10 mouse cellular contexts compared by ENCODE assay signal in the genomic region with DNA sequence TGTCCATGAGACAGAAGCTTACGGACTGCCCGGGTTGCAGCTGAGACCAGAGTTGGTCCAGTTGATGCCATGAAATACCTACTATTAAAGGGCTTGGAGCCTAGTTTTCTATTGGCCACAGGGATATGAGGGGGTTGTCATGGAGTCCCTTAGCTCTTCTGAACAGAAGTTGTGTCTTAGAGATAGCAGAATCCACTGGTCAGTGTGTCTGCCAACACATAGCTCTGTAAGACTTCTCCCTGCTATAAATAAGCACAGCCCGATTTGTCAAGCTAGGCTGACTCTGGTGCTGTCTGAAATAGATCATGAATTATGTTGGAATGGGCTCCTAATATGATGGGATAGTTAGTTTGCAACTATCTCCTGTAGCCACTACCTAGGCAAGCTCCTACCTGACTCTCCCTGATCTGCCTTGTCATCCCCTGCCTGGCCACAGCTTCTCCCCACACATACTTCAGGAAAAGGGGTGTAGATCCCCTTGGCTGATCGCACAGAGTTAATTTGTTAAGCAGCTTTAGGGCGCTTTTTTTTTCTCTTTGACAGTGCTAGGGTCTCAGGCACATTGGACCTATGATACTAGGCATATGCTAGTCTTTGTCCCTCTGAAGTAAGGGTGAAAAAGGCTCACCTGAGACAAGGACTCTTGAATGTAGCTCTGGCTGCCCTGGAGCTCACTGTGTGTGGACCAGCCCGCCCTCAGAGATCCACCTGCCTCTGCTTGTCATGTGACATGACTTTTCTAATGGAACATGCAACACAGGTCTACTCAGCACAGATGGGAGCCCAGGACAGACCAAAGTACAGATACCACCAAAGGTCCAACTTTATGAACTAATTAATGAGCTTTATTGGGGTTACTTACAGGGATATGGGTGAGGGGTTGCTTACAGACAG. TPM values are rescaled to one million over a fixed set of nuclear protein-coding genes. Genes with fewer than 3 reads are reported as not detected.
A peak's percentile ranks its signal among the peaks of the same experiment; 100 is the strongest.
DNase-seq lines count a peak whose midpoint lies in the region; ATAC-seq and TF ChIP-seq lines count a peak whose summit lies in the region.
"Had no signal": no experiment of that assay in that cellular context is flagged by ENCODE, and none has a peak within 500 bp of the region (broad histone marks: within the 10 kb centered on the region; RNA-seq: fewer than 3 reads in every experiment).

No protein-coding gene starts in this region.

- peaks cover 21% of the 10 kb centered on the region for H3K4me1 ChIP-seq in forebrain, postnatal 0 days (ENCODE audit: insufficient read depth)
- H3K4me1 ChIP-seq in neural tube, embryonic 13.5 days (replicated peaks) = peaks cover 26% of the 10 kb centered on the region

- no peak for TF ChIP-seq CTCF in forebrain, postnatal 0 days (IDR thresholded peaks at IDR 0.05; ENCODE audit: low read depth)

- no peak for ATAC-seq in forebrain, postnatal 0 days
- ATAC-seq in neural tube, embryonic 13.5 days (ENCODE audit: low read depth) = no peak

- peak; percentile 50 for DNase-seq in kidney, adult 9 months
- DNase-seq in kidney, postnatal 10 days = no peak
- no peak for DNase-seq in forebrain, postnatal 0 days
- DNase-seq in kidney, postnatal 25 days = peak; percentile 24 to 62
- no peak for DNase-seq in cerebellum, adult 9-10 months
- DNase-seq in frontal cortex, postnatal 36 days (ENCODE audit: low spot score in 2 of 2) = no peak
- no peak for DNase-seq in urinary bladder, adult 2 months (ENCODE audit: low spot score)
- DNase-seq: thymus, adult 18-20 months had no signal

- peaks cover 27% of the 10 kb centered on the region for H3K36me3 ChIP-seq in forebrain, postnatal 0 days (ENCODE audit: insufficient read depth)
- peaks cover 38% of the 10 kb centered on the region for H3K36me3 ChIP-seq in neural tube, embryonic 13.5 days

- 0 out of 2 replicates have a peak overlapping the region, but pooled peaks have one; percentile 54 for H3K4me3 ChIP-seq in forebrain, postnatal 0 days (ENCODE audit: low read depth, low read length)
- peak overlapping the region; percentile 60 for H3K4me3 ChIP-seq in neural tube, embryonic 13.5 days

- no peaks in the 10 kb centered on the region for H3K9me3 ChIP-seq in forebrain, postnatal 0 days (ENCODE audit: low read length)
- no peaks in the 10 kb centered on the region for H3K9me3 ChIP-seq in neural tube, embryonic 13.5 days

- no peaks in the 10 kb centered on the region for H3K27me3 ChIP-seq in forebrain, postnatal 0 days (ENCODE audit: insufficient read depth, low read length)
- no peaks in the 10 kb centered on the region for H3K27me3 ChIP-seq in neural tube, embryonic 13.5 days

- no peak overlapping the region for H3K27ac ChIP-seq in forebrain, postnatal 0 days (ENCODE audit: low read depth, low read length)
- H3K27ac ChIP-seq in neural tube, embryonic 13.5 days (replicated peaks) = no peak overlapping the region

- H3K4me2 ChIP-seq in forebrain, postnatal 0 days (ENCODE audit: low read depth) = peak overlapping the region; percentile 86
- H3K4me2 ChIP-seq in neural tube, embryonic 13.5 days = peak overlapping the region; percentile 93

- no peak overlapping the region for H3K9ac ChIP-seq in forebrain, postnatal 0 days
- peak overlapping the region; percentile 77 for H3K9ac ChIP-seq in neural tube, embryonic 13.5 days

- 76% methylated on average over 6 of the region's 6 CpGs for WGBS in forebrain, postnatal 0 days
- WGBS in neural tube, embryonic 13.5 days = 85% methylated on average over 6 of the region's 6 CpGs

RNA-seq across cellular contexts. Expression of a gene that starts 22.8 kb away (rescaled TPM):
- total RNA-seq in forebrain, postnatal 0 days (2014; rRNA removed) = 83.7 and 92.6 TPM in 2 replicates
- polyA plus RNA-seq in forebrain, postnatal 0 days (2015; fragmentation: Nextera tagmentation; extraction: Ambion mirVana) = 24.8 and 28.2 TPM in 2 replicates
- 24.2 and 25.0 TPM in 2 replicates for polyA plus RNA-seq in neural tube, embryonic 13.5 days (2015; fragmentation: Nextera tagmentation; extraction: Ambion mirVana)
- 46.1 and 56.9 TPM in 2 replicates for polyA plus RNA-seq in urinary bladder, adult 2 months (2012; rRNA removed)

RNA-seq across cellular contexts. Expression of a gene that starts 38.5 kb away (rescaled TPM):
- total RNA-seq in forebrain, postnatal 0 days (2014; rRNA removed) = 0.15 and 0.19 TPM in 2 replicates
- 0.08 TPM in 1 of 2 replicates, not detected in the other for polyA plus RNA-seq in forebrain, postnatal 0 days (2015; fragmentation: Nextera tagmentation; extraction: Ambion mirVana)
- polyA plus RNA-seq in neural tube, embryonic 13.5 days (2015; fragmentation: Nextera tagmentation; extraction: Ambion mirVana) = not detected in 2 replicates
- 0.10 TPM in 1 of 2 replicates, not detected in the other for polyA plus RNA-seq in urinary bladder, adult 2 months (2012; rRNA removed)
- total RNA-seq: heart, postnatal 10 days had no signal

RNA-seq across cellular contexts. Expression of a gene that starts 51.6 kb away (rescaled TPM):
- 3.6 and 6.3 TPM in 2 replicates for total RNA-seq in forebrain, postnatal 0 days (2014; rRNA removed)
- 4.2 and 4.6 TPM in 2 replicates for polyA plus RNA-seq in forebrain, postnatal 0 days (2015; fragmentation: Nextera tagmentation; extraction: Ambion mirVana)
- polyA plus RNA-seq in neural tube, embryonic 13.5 days (2015; fragmentation: Nextera tagmentation; extraction: Ambion mirVana) = 13.6 and 13.9 TPM in 2 replicates
- 2.0 and 3.3 TPM in 2 replicates for polyA plus RNA-seq in urinary bladder, adult 2 months (2012; rRNA removed)

RNA-seq across cellular contexts. Expression of a gene that starts 58.1 kb away (rescaled TPM):
- total RNA-seq in forebrain, postnatal 0 days (2014; rRNA removed) = 0.31 and 0.90 TPM in 2 replicates
- polyA plus RNA-seq in forebrain, postnatal 0 days (2015; fragmentation: Nextera tagmentation; extraction: Ambion mirVana) = 0.15 and 0.19 TPM in 2 replicates
- polyA plus RNA-seq in neural tube, embryonic 13.5 days (2015; fragmentation: Nextera tagmentation; extraction: Ambion mirVana) = 0.28 and 0.33 TPM in 2 replicates
- polyA plus RNA-seq in urinary bladder, adult 2 months (2012; rRNA removed) = 1.4 and 1.9 TPM in 2 replicates

Comparison
In these comparisons a context has a peak if more than half of its experiments do, and no peak if none do; other contexts are left out.
1. DNase-seq: peak in kidney, adult 9 months (single experiment) and kidney, postnatal 25 days (2 of 2); none in kidney, postnatal 10 days (single experiment), forebrain, postnatal 0 days (single experiment), cerebellum, adult 9-10 months (single experiment), frontal cortex, postnatal 36 days (0 of 2) and urinary bladder, adult 2 months (single experiment).